Mouse (Mus musculus) megakaryocyte, embryonic 14.5 days (primary cell): ENCODE measurements around the gene Dcaf8. TPM values are rescaled to one million over a fixed set of nuclear protein-coding genes. Genes with fewer than 3 reads are reported as not detected.
A peak's percentile ranks its signal among the peaks of the same experiment; 100 is the strongest.

Experiments used
- H3K27me3 ChIP-seq: replicated peaks from 2 replicates; pipeline ENCODE3; 2012; ENCODE audit warnings: inconsistent platforms
- H3K36me3 ChIP-seq: replicated peaks from 2 replicates; pipeline ENCODE3; 2012; ENCODE audit warnings: low read length, inconsistent platforms, mixed read lengths
- H3K4me1 ChIP-seq: 2 replicates; pipeline ENCODE4 v1.6.1; 2012; ENCODE audit warnings: inconsistent platforms
- H3K4me3 ChIP-seq: replicated peaks from 2 replicates; pipeline ENCODE3; 2012; ENCODE audit warnings: moderate library complexity, mild to moderate bottlenecking, inconsistent platforms
- H3K9me3 ChIP-seq: 2 replicates; pipeline ENCODE4 v1.6.1; 2012; ENCODE audit warnings: inconsistent platforms
- FLI1 ChIP-seq: IDR thresholded peaks from 2 replicates; pipeline ENCODE4 v1.6.1; 2012; ENCODE audit warnings: low read length, inconsistent platforms, mixed read lengths
- GATA1 ChIP-seq: IDR thresholded peaks from 3 replicates; pipeline ENCODE4 v1.6.1; 2012; ENCODE audit warnings: mixed read lengths, low read length, inconsistent platforms, borderline replicate concordance
- polyA plus RNA-seq: library from polyadenylated mRNA; stranded (reverse); fragments of >175 nt; gene quantifications from 2 replicates; pipeline ENCODE4 v1.2.3, GENCODE M21; 2012; ENCODE audit warnings: low replicate concordance; ENCODE audit not compliant: insufficient read depth

Dcaf8 gene
- polyA plus RNA-seq, 1 experiment = 34.6 TPM

DNA sequence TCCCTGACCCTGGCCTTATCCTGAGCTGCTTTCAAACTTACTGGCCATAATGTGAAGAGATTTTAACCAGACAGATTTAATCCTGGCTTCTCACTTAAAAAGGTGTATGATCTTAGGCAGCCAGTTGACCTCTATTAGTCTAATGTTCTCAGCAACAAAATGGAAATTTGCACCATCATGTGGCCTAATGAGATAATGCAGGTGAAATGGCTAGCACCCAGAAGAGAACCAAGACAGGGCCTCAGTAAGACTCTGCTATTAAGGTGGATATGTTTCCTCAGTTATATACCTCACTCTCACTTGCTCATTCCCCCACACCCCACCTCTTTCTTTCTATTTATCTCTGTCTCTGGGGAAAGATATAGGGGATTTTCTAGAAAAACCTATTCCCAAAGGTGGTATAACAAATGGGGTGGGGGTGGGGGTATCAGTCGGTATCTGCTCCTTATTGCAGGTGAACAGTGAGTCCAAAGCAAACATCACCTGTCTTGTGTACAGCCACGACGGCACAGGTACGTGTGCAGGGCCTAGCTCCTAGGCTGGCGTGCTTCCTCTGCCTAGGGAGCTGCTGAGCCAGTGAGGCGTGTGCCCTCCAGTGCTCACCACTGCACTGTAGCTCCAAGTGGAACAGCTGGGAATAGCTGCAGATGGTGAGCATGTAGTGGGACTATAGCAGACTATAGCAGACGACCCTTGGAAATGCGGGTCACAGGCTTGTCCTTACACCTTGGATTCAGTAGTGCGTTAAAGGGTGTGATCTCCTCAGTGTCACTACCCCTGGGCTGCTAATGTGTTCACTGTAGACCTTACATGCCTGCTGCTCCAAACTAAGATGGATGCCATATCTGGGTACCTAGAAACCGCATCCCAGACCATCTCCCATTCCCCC lies 38.8 kb downstream of the Dcaf8 start:
- no peaks in the 10 kb centered on the region for H3K9me3 ChIP-seq
- peaks cover 10% of the 10 kb centered on the region for H3K4me1 ChIP-seq
- H3K27me3 ChIP-seq = no peaks in the 10 kb centered on the region
- peak overlapping the region; percentile 38 for H3K4me3 ChIP-seq
- H3K36me3 ChIP-seq = peaks cover 91% of the 10 kb centered on the region
- TF ChIP-seq GATA1 (no peak), FLI1 (no peak)

DNA sequence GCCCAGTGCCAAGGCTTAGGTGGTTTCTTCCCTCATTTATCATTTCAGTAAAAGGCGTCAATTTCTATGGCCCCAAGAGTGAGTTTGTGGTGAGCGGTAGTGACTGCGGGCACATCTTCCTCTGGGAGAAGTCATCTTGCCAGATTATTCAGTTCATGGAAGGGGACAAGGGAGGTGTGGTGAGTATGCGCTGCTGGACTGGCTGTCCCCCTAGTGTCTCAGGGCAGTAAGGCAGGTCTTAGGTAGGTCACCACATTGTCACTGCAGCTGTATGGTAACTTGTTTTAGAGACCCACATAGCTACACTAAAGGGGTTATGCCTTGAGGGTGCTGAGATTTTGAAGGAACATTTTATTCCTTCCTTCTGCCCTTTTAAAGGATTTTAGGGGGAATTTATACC lies 41.0 kb downstream of the Dcaf8 start:
- Histone ChIP-seq H3K4me3 (no peak overlapping the region), H3K4me1 (peaks cover 8% of the 10 kb centered on the region), H3K9me3 (no peaks in the 10 kb centered on the region), H3K36me3 (peaks cover 94% of the 10 kb centered on the region), H3K27me3 (no peaks in the 10 kb centered on the region)
- TF ChIP-seq GATA1 = no peak
- TF ChIP-seq FLI1 = no peak

- no peaks in the 10 kb centered on the region for H3K27me3 ChIP-seq
- H3K4me1 ChIP-seq = peaks cover 20% of the 10 kb centered on the region
- H3K4me3 ChIP-seq = no peak overlapping the region
- no peaks in the 10 kb centered on the region for H3K9me3 ChIP-seq
- peaks cover 95% of the 10 kb centered on the region for H3K36me3 ChIP-seq
- TF ChIP-seq GATA1 (no peak), FLI1 (no peak)
Observed at GRCm38 (mm10) chr1:172191578-172191977, 43.7 kb downstream of the Dcaf8 start.

DNA sequence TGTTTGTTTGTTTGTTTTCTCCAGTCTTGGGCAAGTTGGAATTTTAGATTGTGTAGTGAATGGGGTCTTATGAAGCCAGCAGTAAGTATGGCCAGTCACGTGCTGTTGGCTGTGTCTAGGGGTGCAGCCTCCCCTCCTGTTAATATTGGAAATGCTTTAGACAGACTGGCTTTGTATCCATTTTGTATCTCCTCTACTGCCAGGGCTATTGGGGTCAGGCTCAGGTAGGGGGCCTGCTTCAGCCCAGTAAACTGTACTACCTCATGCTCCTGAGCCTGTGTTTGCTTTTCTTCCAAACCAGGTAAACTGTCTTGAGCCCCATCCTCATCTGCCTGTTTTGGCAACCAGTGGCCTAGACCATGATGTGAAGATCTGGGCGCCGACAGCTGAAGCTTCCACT lies 44.3 kb downstream of the Dcaf8 start:
- no peak overlapping the region for H3K4me3 ChIP-seq

GRCm38 (mm10) chr1:172194435-172194834 lies 46.6 kb downstream of the Dcaf8 start:
- Histone ChIP-seq H3K4me3 (no peak overlapping the region), H3K27me3 (no peaks in the 10 kb centered on the region), H3K4me1 (peaks cover 26% of the 10 kb centered on the region), H3K9me3 (no peaks in the 10 kb centered on the region), H3K36me3 (peaks cover 94% of the 10 kb centered on the region)
- TF ChIP-seq GATA1 (no peak), FLI1 (no peak)

More for the DNA sequence above, 44.3 kb downstream of the Dcaf8 start:
- no peak for TF ChIP-seq FLI1
- TF ChIP-seq GATA1 = no peak
- H3K4me1 ChIP-seq = peaks cover 23% of the 10 kb centered on the region
- peaks cover 95% of the 10 kb centered on the region for H3K36me3 ChIP-seq
- no peaks in the 10 kb centered on the region for H3K9me3 ChIP-seq
- H3K27me3 ChIP-seq = no peaks in the 10 kb centered on the region

DNA sequence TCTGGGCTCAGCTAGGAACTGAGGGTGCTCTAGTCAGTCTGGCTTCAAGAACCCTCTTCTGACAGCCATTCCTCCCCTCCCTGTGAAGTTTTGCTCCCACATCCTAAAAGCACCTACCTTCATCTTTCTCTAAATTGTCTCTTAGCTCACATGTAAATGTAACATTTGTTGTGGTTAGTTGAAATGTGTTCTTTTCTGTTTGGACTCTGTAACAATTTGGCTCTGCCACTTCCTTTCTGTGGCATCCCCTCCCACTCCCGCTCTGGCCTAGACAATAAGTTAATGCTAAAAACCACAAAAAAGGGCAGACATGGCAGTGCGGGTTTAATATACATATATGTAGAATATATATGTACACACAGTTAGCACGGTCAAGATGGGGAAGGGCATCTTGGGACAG lies 49.3 kb downstream of the Dcaf8 start:
- H3K27me3 ChIP-seq = no peaks in the 10 kb centered on the region
- H3K36me3 ChIP-seq = peaks cover 94% of the 10 kb centered on the region
- no peak for TF ChIP-seq FLI1
- TF ChIP-seq GATA1 = no peak
- H3K4me1 ChIP-seq = peaks cover 40% of the 10 kb centered on the region
- H3K9me3 ChIP-seq = no peaks in the 10 kb centered on the region
- no peak overlapping the region for H3K4me3 ChIP-seq

DNA sequence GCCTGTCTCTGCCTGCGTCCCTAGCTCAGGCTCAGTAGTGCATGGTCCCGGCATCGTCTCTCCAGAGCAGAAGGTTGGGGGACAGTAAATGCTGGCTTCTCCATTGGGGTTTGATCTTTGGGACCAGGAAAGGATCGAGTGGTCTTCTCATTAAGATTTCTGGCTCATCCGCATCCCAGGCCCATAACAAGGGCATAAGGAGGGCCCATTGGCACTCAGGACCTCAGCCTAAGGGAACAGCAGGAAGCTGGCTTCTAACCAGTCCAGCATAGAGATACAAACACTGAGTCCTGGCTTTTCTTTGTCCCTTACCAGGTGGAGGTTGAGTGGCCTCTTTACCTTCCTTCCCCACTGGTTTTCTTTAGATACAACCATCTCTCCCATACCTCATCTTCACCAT lies 50.0 kb downstream of the Dcaf8 start:
- H3K4me3 ChIP-seq = no peak overlapping the region
- TF ChIP-seq GATA1 (no peak), FLI1 (no peak)
- peaks cover 94% of the 10 kb centered on the region for H3K36me3 ChIP-seq
- peaks cover 47% of the 10 kb centered on the region for H3K4me1 ChIP-seq
- H3K9me3 ChIP-seq = no peaks in the 10 kb centered on the region
- H3K27me3 ChIP-seq = no peaks in the 10 kb centered on the region

GRCm38 (mm10) chr1:172198316-172198715 lies 50.4 kb downstream of the Dcaf8 start:
- peaks cover 52% of the 10 kb centered on the region for H3K4me1 ChIP-seq
- no peak overlapping the region for H3K4me3 ChIP-seq
- peaks cover 98% of the 10 kb centered on the region for H3K36me3 ChIP-seq
- TF ChIP-seq FLI1 (no peak), GATA1 (no peak)
- H3K9me3 ChIP-seq = no peaks in the 10 kb centered on the region
- H3K27me3 ChIP-seq = no peaks in the 10 kb centered on the region

GRCm38 (mm10) chr1:172198996-172199395 lies 51.1 kb downstream of the Dcaf8 start:
- peaks cover 58% of the 10 kb centered on the region for H3K4me1 ChIP-seq
- H3K9me3 ChIP-seq = no peaks in the 10 kb centered on the region
- no peak for TF ChIP-seq FLI1
- TF ChIP-seq GATA1 = no peak
- H3K27me3 ChIP-seq = no peaks in the 10 kb centered on the region
- H3K36me3 ChIP-seq = peaks cover 98% of the 10 kb centered on the region
- no peak overlapping the region for H3K4me3 ChIP-seq

GRCm38 (mm10) chr1:172200161-172200560 lies 52.3 kb downstream of the Dcaf8 start:
- H3K36me3 ChIP-seq = peaks cover 97% of the 10 kb centered on the region
- H3K27me3 ChIP-seq = no peaks in the 10 kb centered on the region
- peaks cover 70% of the 10 kb centered on the region for H3K4me1 ChIP-seq
- no peak for TF ChIP-seq FLI1
- TF ChIP-seq GATA1 = no peak
- H3K9me3 ChIP-seq = no peaks in the 10 kb centered on the region
- no peak overlapping the region for H3K4me3 ChIP-seq
